In the genomic region with DNA sequence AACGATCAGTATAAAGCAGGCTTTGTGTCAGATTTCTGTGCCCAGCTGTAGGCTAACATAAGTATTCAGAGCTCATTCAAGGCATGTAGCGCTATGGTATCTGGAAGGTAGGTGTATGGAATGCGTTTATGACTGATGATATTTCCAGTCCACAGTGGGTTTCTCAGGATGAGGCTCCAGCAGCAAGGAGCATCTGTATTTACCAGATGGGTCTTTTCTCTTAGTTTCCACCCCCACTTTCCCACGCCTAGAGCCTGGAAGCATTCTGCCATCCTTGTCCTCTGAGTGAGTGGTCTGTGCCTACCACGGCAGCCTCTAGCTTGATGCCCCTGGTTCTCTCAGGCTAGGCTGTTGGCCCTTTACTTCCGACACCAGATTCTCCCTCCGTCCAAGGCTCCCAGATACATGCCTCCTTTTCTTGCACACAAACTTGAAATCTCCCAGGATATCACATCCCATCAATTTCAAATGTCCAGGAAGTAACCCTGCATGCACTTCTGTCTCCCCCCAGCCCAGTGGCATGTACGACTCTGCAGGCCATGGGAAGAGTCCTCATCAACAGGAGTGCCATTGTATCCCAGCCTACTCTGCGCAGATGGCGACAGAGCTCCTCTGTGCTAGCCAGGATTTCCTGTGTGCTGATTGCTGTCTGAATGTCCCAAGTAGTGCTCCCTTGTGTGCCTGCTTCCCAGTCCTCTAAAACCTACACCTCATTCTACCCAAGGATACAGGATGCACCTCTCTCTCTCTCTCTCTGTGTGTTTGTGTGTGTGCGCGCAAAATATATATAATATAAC, we compare ENCODE assay signal across 10 mouse cellular contexts. TPM values are rescaled to one million over a fixed set of nuclear protein-coding genes. Genes with fewer than 3 reads are reported as not detected.
A peak's percentile ranks its signal among the peaks of the same experiment; 100 is the strongest.
DNase-seq lines count a peak whose midpoint lies in the region; ATAC-seq and TF ChIP-seq lines count a peak whose summit lies in the region.
"Had no signal": no experiment of that assay in that cellular context is flagged by ENCODE, and none has a peak within 500 bp of the region (broad histone marks: within the 10 kb centered on the region; RNA-seq: fewer than 3 reads in every experiment).

No protein-coding gene starts in this region.

- H3K27me3 ChIP-seq in heart, embryonic 10.5 days (ENCODE audit: insufficient read depth, poor library complexity, severe bottlenecking) = no peaks in the 10 kb centered on the region
- no peaks in the 10 kb centered on the region for H3K27me3 ChIP-seq in lung, embryonic 16.5 days (ENCODE audit: control insufficient read depth, insufficient read depth, low read depth, low read length)
- H3K27me3 ChIP-seq in forebrain, postnatal 0 days (ENCODE audit: insufficient read depth, low read length) = no peaks in the 10 kb centered on the region
- no peaks in the 10 kb centered on the region for H3K27me3 ChIP-seq in midbrain, postnatal 0 days (ENCODE audit: insufficient read depth, low read length)

- peaks cover 5% of the 10 kb centered on the region for H3K36me3 ChIP-seq in heart, embryonic 10.5 days
- no peaks in the 10 kb centered on the region for H3K36me3 ChIP-seq in lung, embryonic 16.5 days (ENCODE audit: control insufficient read depth, insufficient read depth, low read length)
- no peaks in the 10 kb centered on the region for H3K36me3 ChIP-seq in forebrain, postnatal 0 days (ENCODE audit: insufficient read depth)
- no peaks in the 10 kb centered on the region for H3K36me3 ChIP-seq in midbrain, postnatal 0 days (ENCODE audit: insufficient read depth, low read length)

- WGBS in heart, embryonic 10.5 days = 73% methylated on average over 12 of the region's 12 CpGs
- 69% methylated on average over 12 of the region's 12 CpGs for WGBS in lung, embryonic 16.5 days
- 75% methylated on average over 12 of the region's 12 CpGs for WGBS in lung, adult 2 months
- WGBS in forebrain, postnatal 0 days = 62% methylated on average over 12 of the region's 12 CpGs
- WGBS in midbrain, postnatal 0 days = 75% methylated on average over 12 of the region's 12 CpGs

- no peak for TF ChIP-seq CTCF in lung, adult 2 months (IDR thresholded peaks at IDR 0.05; ENCODE audit: insufficient read depth, low read length)
- TF ChIP-seq CTCF in forebrain, postnatal 0 days (IDR thresholded peaks at IDR 0.05; ENCODE audit: low read depth) = no peak
- TF ChIP-seq CTCF in midbrain, postnatal 0 days (IDR thresholded peaks at IDR 0.05) = no peak

- peak overlapping the region; percentile 89 for H3K27ac ChIP-seq in heart, embryonic 10.5 days
- H3K27ac ChIP-seq in lung, embryonic 16.5 days (ENCODE audit: low read length) = 0 out of 2 replicates have a peak overlapping the region, but pooled peaks have one; percentile 18
- peak overlapping the region; percentile 40; the same call in 1 of the 2 replicates for H3K27ac ChIP-seq in forebrain, postnatal 0 days (ENCODE audit: low read depth, low read length)
- no peak overlapping the region; the same call in 1 of the 2 replicates for H3K27ac ChIP-seq in midbrain, postnatal 0 days (ENCODE audit: low read depth, low read length)

- H3K4me3 ChIP-seq in heart, embryonic 10.5 days = no peak overlapping the region
- no peak overlapping the region for H3K4me3 ChIP-seq in lung, embryonic 16.5 days (ENCODE audit: low read length)
- H3K4me3 ChIP-seq in lung, adult 2 months (replicated peaks; ENCODE audit: extremely low read depth, low read depth, low read length) = no peak overlapping the region
- H3K4me3 ChIP-seq in forebrain, postnatal 0 days (ENCODE audit: low read depth, low read length) = no peak overlapping the region
- no peak overlapping the region for H3K4me3 ChIP-seq in midbrain, postnatal 0 days (ENCODE audit: low read depth, low read length)

- H3K9ac ChIP-seq in lung, embryonic 16.5 days (ENCODE audit: low read length) = no peak overlapping the region
- H3K9ac ChIP-seq in forebrain, postnatal 0 days = no peak overlapping the region
- H3K9ac ChIP-seq in midbrain, postnatal 0 days (replicated peaks; ENCODE audit: low read length, poor library complexity, severe bottlenecking) = no peak overlapping the region

- ATAC-seq in lung, embryonic 16.5 days (ENCODE audit: low read depth) = no peak
- ATAC-seq in forebrain, postnatal 0 days = peak; percentile 68
- ATAC-seq in midbrain, postnatal 0 days (ENCODE audit: low FRiP score) = peak; percentile 31; the same call in 1 of the 2 replicates

- TF ChIP-seq POLR2A in lung, adult 2 months (IDR thresholded peaks at IDR 0.05; ENCODE audit: borderline replicate concordance, extremely low read depth, low read depth, low read length) = no peak

- no peak overlapping the region for H3K4me2 ChIP-seq in lung, embryonic 16.5 days (ENCODE audit: low read depth, low read length)
- no peak overlapping the region for H3K4me2 ChIP-seq in forebrain, postnatal 0 days (ENCODE audit: low read depth)
- H3K4me2 ChIP-seq in midbrain, postnatal 0 days (ENCODE audit: low read depth, low read length, poor library complexity, severe bottlenecking) = no peak overlapping the region

- H3K9me3 ChIP-seq in heart, embryonic 10.5 days = no peaks in the 10 kb centered on the region
- no peaks in the 10 kb centered on the region for H3K9me3 ChIP-seq in lung, embryonic 16.5 days (ENCODE audit: control insufficient read depth, low read length)
- no peaks in the 10 kb centered on the region for H3K9me3 ChIP-seq in forebrain, postnatal 0 days (ENCODE audit: low read length)
- no peaks in the 10 kb centered on the region for H3K9me3 ChIP-seq in midbrain, postnatal 0 days (ENCODE audit: low read length)

- peaks cover 74% of the 10 kb centered on the region for H3K4me1 ChIP-seq in heart, embryonic 10.5 days
- peaks cover 44% of the 10 kb centered on the region for H3K4me1 ChIP-seq in lung, embryonic 16.5 days (replicated peaks; ENCODE audit: control insufficient read depth, insufficient read depth, low read length)
- peaks cover 40% of the 10 kb centered on the region for H3K4me1 ChIP-seq in lung, adult 2 months (ENCODE audit: control insufficient read depth, insufficient read depth, low read length)
- H3K4me1 ChIP-seq in forebrain, postnatal 0 days (ENCODE audit: insufficient read depth) = peaks cover 7% of the 10 kb centered on the region; the same call in 1 of the 2 replicates
- peaks cover 11% of the 10 kb centered on the region; the same call in 1 of the 2 replicates for H3K4me1 ChIP-seq in midbrain, postnatal 0 days (ENCODE audit: insufficient read depth, low read length)

- no peak for DNase-seq in heart, embryonic 10.5 days (ENCODE audit: low spot score)
- no peak for DNase-seq in heart, postnatal 4 days
- no peak for DNase-seq in lung, adult 2 months
- no peak for DNase-seq in forebrain, postnatal 0 days
- peak; percentile 59 for DNase-seq in midbrain, postnatal 0 days (ENCODE audit: low spot score)
- DNase-seq in ovary, adult 18-20 months (ENCODE audit: low spot score) = no peak
- DNase-seq in embryo, embryonic 10.5 days (ENCODE audit: low spot score) = no peak
- DNase-seq: layer of hippocampus, postnatal 36 days; right cerebral cortex, postnatal 25 days had no signal

RNA-seq across cellular contexts. Expression of a gene that starts 48.6 kb away (rescaled TPM):
- polyA plus RNA-seq in heart, embryonic 10.5 days (2016; fragmentation: Nextera tagmentation; extraction: Ambion mirVana) = 15.1 and 17.9 TPM in 2 replicates
- 10 to 100 TPM; 39.5 to 40.0 TPM for total RNA-seq in heart, postnatal 4 days (2021)
- polyA plus RNA-seq in lung, embryonic 16.5 days (2015; fragmentation: Nextera tagmentation; extraction: Ambion mirVana) = 11.3 and 11.8 TPM in 2 replicates
- 40.7 and 42.9 TPM in 2 replicates for polyA plus RNA-seq in lung, adult 2 months (2012; rRNA removed)
- total RNA-seq in forebrain, postnatal 0 days (2014; rRNA removed) = 28.9 and 34.7 TPM in 2 replicates
- 22.0 and 34.6 TPM in 2 replicates for polyA plus RNA-seq in forebrain, postnatal 0 days (2015; fragmentation: Nextera tagmentation; extraction: Ambion mirVana)
- 38.8 and 40.2 TPM in 2 replicates for total RNA-seq in midbrain, postnatal 0 days (2014; rRNA removed)
- polyA plus RNA-seq in midbrain, postnatal 0 days (2015; fragmentation: Nextera tagmentation; extraction: Ambion mirVana) = 32.7 and 37.5 TPM in 2 replicates

RNA-seq across cellular contexts. Expression of a gene that starts 57.7 kb away (rescaled TPM):
- polyA plus RNA-seq in heart, embryonic 10.5 days (2016; fragmentation: Nextera tagmentation; extraction: Ambion mirVana) = 74.6 and 82.3 TPM in 2 replicates
- total RNA-seq in heart, postnatal 4 days (2021) = 100 to 1,000 TPM; 204 to 207 TPM
- 50.6 and 55.5 TPM in 2 replicates for polyA plus RNA-seq in lung, embryonic 16.5 days (2015; fragmentation: Nextera tagmentation; extraction: Ambion mirVana)
- polyA plus RNA-seq in lung, adult 2 months (2012; rRNA removed) = 23.3 and 39.0 TPM in 2 replicates
- total RNA-seq in forebrain, postnatal 0 days (2014; rRNA removed) = 39.0 and 57.5 TPM in 2 replicates
- polyA plus RNA-seq in forebrain, postnatal 0 days (2015; fragmentation: Nextera tagmentation; extraction: Ambion mirVana) = 70.7 and 71.5 TPM in 2 replicates
- 29.4 and 35.5 TPM in 2 replicates for total RNA-seq in midbrain, postnatal 0 days (2014; rRNA removed)
- polyA plus RNA-seq in midbrain, postnatal 0 days (2015; fragmentation: Nextera tagmentation; extraction: Ambion mirVana) = 63.0 and 63.2 TPM in 2 replicates
